8 mouse cellular contexts compared by ENCODE assay signal in genomic region chr2:31141867-31142454, GRCm38 (mm10). TPM values are rescaled to one million over a fixed set of nuclear protein-coding genes. Genes with fewer than 3 reads are reported as not detected.
DNase-seq lines count a peak whose midpoint lies in the region; ATAC-seq lines count a peak whose summit lies in the region.

Gene Fnbp1 (minus strand): TSS chr2:31142008.

- peak within 1 kb of the TSS; percentile 92 for H3K4me3 ChIP-seq in lung, embryonic 16.5 days (ENCODE audit: low read length)

- H3K9me3 ChIP-seq in lung, embryonic 16.5 days (ENCODE audit: control insufficient read depth, low read length): no peaks in the 10 kb centered on the region

- WGBS in lung, embryonic 16.5 days: under 1% methylated on average over 58 of the region's 59 CpGs

- H3K4me2 ChIP-seq in lung, embryonic 16.5 days (ENCODE audit: low read depth, low read length): peak within 1 kb of the TSS; percentile 96

- H3K4me1 ChIP-seq in lung, embryonic 16.5 days (replicated peaks; ENCODE audit: control insufficient read depth, insufficient read depth, low read length): peaks cover 9% of the 10 kb centered on the region

- H3K27me3 ChIP-seq in lung, embryonic 16.5 days (ENCODE audit: control insufficient read depth, insufficient read depth, low read depth, low read length): no peaks in the 10 kb centered on the region

- H3K36me3 ChIP-seq in lung, embryonic 16.5 days (ENCODE audit: control insufficient read depth, insufficient read depth, low read length): peaks cover 3% of the 10 kb centered on the region; the same call in 1 of the 2 replicates

- peak within 1 kb of the TSS; percentile 60 for H3K27ac ChIP-seq in lung, embryonic 16.5 days (ENCODE audit: low read length)

- peak; percentile 96 for ATAC-seq in lung, embryonic 16.5 days (ENCODE audit: low read depth)

- DNase-seq in MN1 (ENCODE audit: low spot score): peak; percentile 78
- DNase-seq in cerebellum, adult 8-10 months: peak; percentile 84
- peak; percentile 68 for DNase-seq in forelimb bud, embryonic 11.5 days (ENCODE audit: low read depth, low spot score)
- peak; percentile 90 for DNase-seq in heart, postnatal 4 days
- DNase-seq in layer of hippocampus, adult 9-11 months: peak; percentile 92
- DNase-seq in ovary, adult 18-20 months (ENCODE audit: low spot score): peak; percentile 71
- DNase-seq in thymus, postnatal 0 days (ENCODE audit: low spot score): peak; percentile 94

- H3K9ac ChIP-seq in lung, embryonic 16.5 days (ENCODE audit: low read length): peak within 1 kb of the TSS; percentile 90

RNA-seq across cellular contexts. Expression of gene Fnbp1, which starts in this region (rescaled TPM):
- total RNA-seq in heart, postnatal 4 days (2021): 10 to 100 TPM; 52.9 to 59.1 TPM
- 15.6 and 18.1 TPM in 2 replicates for polyA plus RNA-seq in lung, embryonic 16.5 days (2015; fragmentation: Nextera tagmentation; extraction: Ambion mirVana)
- polyA plus RNA-seq in thymus, postnatal 0 days (2015; fragmentation: Nextera tagmentation; extraction: Ambion mirVana): 45.6 and 59.9 TPM in 2 replicates

Comparison
In these comparisons a context has a peak if more than half of its experiments do, and no peak if none do; other contexts are left out.
1. Peak in every context shown above with its lines: DNase-seq, ATAC-seq, H3K4me3 ChIP-seq and H3K27ac ChIP-seq.